Mouse (Mus musculus) intestine, embryonic 15.5 days (tissue): ENCODE results near the gene Hes3. TPM values are rescaled to one million over a fixed set of nuclear protein-coding genes. Genes with fewer than 3 reads are reported as not detected.

Experiments used
- ATAC-seq: fragments of 200-750 bp; cut with Nextera tagmentation; 2 replicates; pipeline ENCODE4 v1.8.0; 2017; ENCODE audit warnings: moderate TSS enrichment, moderate library complexity
- H3K27ac ChIP-seq: fragments of 300-500 bp; sonication (generic); 2 replicates; pipeline ENCODE4 v1.5.1; 2015; ENCODE audit warnings: mild to moderate bottlenecking, inconsistent platforms
- H3K27me3 ChIP-seq: fragments of 300-500 bp; sonication (generic); replicated peaks from 2 replicates; pipeline ENCODE4 v1.6.1; 2015; ENCODE audit warnings: inconsistent platforms
- H3K36me3 ChIP-seq: fragments of 300-500 bp; sonication (generic); 2 replicates; pipeline ENCODE4 v1.6.1; 2015; ENCODE audit warnings: inconsistent platforms
- H3K4me1 ChIP-seq: fragments of 300-500 bp; sonication (generic); replicated peaks from 2 replicates; pipeline ENCODE4 v1.6.1; 2015; ENCODE audit warnings: inconsistent platforms
- H3K4me2 ChIP-seq: fragments of 300-500 bp; sonication (generic); replicated peaks from 2 replicates; pipeline ENCODE4 v1.6.1; 2015; ENCODE audit warnings: mild to moderate bottlenecking, inconsistent platforms
- H3K4me3 ChIP-seq: fragments of 300-500 bp; sonication (generic); replicated peaks from 2 replicates; pipeline ENCODE4 v1.5.1; 2015; ENCODE audit warnings: inconsistent platforms
- H3K9ac ChIP-seq: fragments of 300-500 bp; sonication (generic); 2 replicates; pipeline ENCODE4 v1.6.1; 2015; ENCODE audit warnings: inconsistent platforms
- H3K9me3 ChIP-seq: fragments of 300-500 bp; sonication (generic); 2 replicates; pipeline ENCODE4 v1.6.1; 2016; ENCODE audit warnings: inconsistent platforms
- WGBS: fragments of 180-500 bp; shearing (Covaris S2); methylation state at CpG from one replicate; pipeline ENCODE4 v1.1.7; 2015; 5-methylcytosine and 5-hydroxymethylcytosine counted together
- polyA plus RNA-seq: library from polyadenylated mRNA; unstranded; fragments of >200 nt; fragmentation: Nextera tagmentation; extraction: Ambion mirVana; gene quantifications from 2 replicates; pipeline ENCODE4 v1.2.1, GENCODE M21; 2015

Hes3 gene
- polyA plus RNA-seq, 1 experiment from 2014 or later: not detected

DNA sequence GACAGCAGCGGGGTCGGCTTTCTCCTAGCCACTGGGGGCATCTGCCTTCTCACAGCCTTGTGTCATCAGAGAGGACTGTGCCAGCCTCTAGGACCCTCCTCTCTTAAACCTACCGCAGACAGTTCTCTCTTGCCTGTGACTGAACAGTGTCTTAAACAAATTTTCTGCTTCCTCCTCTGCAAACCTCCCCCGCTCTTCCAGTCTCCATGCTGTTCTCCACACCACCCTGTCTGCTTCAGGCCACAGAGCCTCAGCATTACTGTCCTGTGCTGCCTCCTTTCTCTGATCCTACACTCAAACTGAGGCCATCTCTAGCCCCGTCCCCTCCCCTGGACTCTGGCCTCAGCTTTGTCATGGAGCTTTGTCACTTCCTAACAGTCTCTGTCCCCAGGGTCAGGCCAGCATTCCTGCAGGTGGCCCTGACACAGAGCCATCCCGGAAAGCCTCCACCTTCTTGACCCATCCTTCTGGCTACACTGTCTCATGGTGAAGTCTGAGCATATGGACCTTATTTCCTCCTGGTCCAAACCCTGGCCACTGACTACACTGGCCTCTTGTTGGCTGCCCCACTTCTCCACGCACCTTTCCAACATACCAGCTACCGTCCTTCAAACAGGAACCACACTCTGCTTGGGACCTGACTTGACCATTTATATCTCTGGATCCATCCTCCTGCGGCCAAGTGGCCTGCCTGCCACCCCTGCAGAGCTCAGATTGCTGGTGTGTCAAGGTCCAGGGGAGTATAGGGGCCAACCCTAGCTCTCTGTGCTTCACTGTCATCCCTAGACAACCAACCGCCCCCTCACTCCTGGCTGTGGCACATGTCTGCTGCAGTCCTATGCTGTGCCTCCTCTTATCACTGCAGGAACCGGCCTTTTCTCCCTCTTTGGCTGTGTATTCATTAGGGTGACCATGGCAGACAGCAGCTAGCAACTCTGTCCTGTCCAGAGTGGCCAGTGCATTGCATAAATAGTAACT, 46.6 kb downstream of the Hes3 start:
- H3K4me1 ChIP-seq: no peaks in the 10 kb centered on the region
- 0 out of 2 replicates have a peak, but pooled peaks cover 3% of the 10 kb centered on the region for H3K36me3 ChIP-seq
- H3K27ac ChIP-seq: no peak overlapping the region
- no peaks in the 10 kb centered on the region for H3K9me3 ChIP-seq
- no peak overlapping the region for H3K9ac ChIP-seq
- H3K4me3 ChIP-seq: no peak overlapping the region
- no peak for ATAC-seq
- no peak overlapping the region for H3K4me2 ChIP-seq
- H3K27me3 ChIP-seq: no peaks in the 10 kb centered on the region
- 81% methylated on average over 11 of the region's 11 CpGs for WGBS

DNA sequence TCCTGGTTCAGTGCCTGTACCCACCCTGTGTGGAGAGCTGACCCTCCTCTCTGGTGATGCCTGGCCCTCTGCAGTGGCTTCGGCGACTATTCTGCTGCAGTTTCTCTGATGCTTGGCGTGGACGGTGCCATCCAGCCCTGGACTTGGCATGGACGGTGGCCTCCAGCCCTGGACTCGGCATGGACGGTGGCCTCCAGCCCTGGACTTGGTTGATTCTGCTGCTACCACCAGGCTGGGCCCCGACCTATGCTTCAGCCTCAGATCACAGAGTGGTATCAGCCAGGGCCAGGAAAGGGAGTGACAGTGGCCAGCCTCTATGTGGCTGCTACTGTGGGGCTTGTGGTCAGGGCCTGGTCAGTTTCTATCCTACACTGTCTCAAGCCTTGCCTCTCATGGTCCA, 47.5 kb downstream of the Hes3 start:
- no peak overlapping the region for H3K27ac ChIP-seq
- no peak overlapping the region for H3K9ac ChIP-seq
- H3K4me2 ChIP-seq: no peak overlapping the region
- no peak overlapping the region for H3K4me3 ChIP-seq
- no peaks in the 10 kb centered on the region for H3K4me1 ChIP-seq
- H3K9me3 ChIP-seq: no peaks in the 10 kb centered on the region
- no peaks in the 10 kb centered on the region for H3K27me3 ChIP-seq
- WGBS: 94% methylated on average over 8 of the region's 8 CpGs
- no peaks in the 10 kb centered on the region for H3K36me3 ChIP-seq
- no peak for ATAC-seq

DNA sequence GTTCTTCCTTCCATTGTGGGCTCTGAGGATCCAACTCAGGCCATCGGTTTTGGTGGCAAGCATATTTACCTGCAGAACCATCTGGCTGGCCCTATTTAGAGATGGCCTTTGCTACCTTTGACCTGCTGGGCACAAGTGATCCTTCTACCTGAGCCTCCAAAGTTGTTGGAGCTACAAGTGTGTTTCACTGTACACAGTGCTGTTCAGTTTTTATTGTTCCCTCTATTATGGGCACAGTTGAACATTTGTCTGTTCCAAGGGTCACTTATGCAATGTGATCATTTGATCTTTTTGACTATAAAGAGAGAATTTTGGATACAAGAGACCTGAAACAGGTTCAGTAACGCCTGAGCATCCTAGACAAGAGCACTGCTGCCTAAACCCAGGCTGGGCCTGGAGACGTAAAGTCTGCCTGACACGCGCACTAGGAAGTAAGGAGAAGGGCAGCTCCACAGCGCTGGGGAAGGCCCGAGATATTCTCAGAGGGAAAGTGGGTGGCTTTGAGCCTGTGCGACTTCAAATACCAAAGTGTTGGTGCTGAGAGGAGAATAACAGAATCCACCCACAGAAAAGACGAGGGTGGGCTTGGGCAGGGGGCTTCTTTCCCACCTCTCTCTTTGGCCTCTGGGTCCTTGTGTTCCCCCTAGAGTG, 48.1 kb downstream of the Hes3 start:
- no peak overlapping the region for H3K9ac ChIP-seq
- H3K4me1 ChIP-seq: no peaks in the 10 kb centered on the region
- no peak overlapping the region for H3K4me2 ChIP-seq
- H3K27ac ChIP-seq: no peak overlapping the region
- no peaks in the 10 kb centered on the region for H3K27me3 ChIP-seq
- no peaks in the 10 kb centered on the region for H3K36me3 ChIP-seq
- no peak overlapping the region for H3K4me3 ChIP-seq
- 86% methylated on average over 9 of the region's 9 CpGs for WGBS
- H3K9me3 ChIP-seq: no peaks in the 10 kb centered on the region
- ATAC-seq: no peak

DNA sequence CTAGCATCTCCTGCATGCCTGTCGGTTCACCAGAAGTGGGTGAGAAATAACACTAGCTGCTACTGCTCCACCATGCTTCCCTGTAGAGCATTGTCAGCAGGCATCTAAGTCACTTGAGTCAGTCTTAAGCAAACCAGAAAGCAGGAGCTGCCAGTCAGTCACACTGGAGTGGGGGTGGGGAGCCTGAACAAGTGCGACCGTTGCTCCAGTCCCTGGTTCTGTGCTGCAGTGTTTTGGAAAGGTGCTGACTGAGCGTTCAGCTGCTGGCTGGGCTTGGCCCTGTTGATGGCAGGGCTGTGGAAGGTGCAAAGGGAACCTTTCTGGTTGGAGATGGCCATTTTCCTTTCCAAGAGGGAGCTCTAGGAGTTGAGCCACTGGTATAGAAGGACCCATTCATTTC, 51.5 kb downstream of the Hes3 start:
- H3K36me3 ChIP-seq: no peaks in the 10 kb centered on the region
- no peaks in the 10 kb centered on the region for H3K4me1 ChIP-seq
- no peak overlapping the region for H3K9ac ChIP-seq
- WGBS: 72% methylated on average over 4 of the region's 4 CpGs
- H3K27me3 ChIP-seq: no peaks in the 10 kb centered on the region
- H3K27ac ChIP-seq: no peak overlapping the region
- no peak for ATAC-seq
- no peaks in the 10 kb centered on the region for H3K9me3 ChIP-seq
- no peak overlapping the region for H3K4me2 ChIP-seq
- no peak overlapping the region for H3K4me3 ChIP-seq

Other genes with a start within 250 kb of the Hes3 start
- 11.0 and 12.9 TPM in 2 replicates for gene Plekhg5, start 219.2 kb downstream of the Hes3 start, polyA plus RNA-seq
- gene Tnfrsf25, start 175.7 kb downstream of the Hes3 start, polyA plus RNA-seq: 1.4 and 1.5 TPM in 2 replicates
- gene Espn, start 139.3 kb downstream of the Hes3 start, polyA plus RNA-seq: 29.2 and 30.8 TPM in 2 replicates
- gene Hes2, start 132.8 kb downstream of the Hes3 start, polyA plus RNA-seq: 0.30 and 0.42 TPM in 2 replicates
- gene Acot7, start 113.5 kb downstream of the Hes3 start, polyA plus RNA-seq: 57.8 and 60.0 TPM in 2 replicates
- 7.3 and 8.1 TPM in 2 replicates for gene Gpr153, start 17.4 kb downstream of the Hes3 start, polyA plus RNA-seq
- gene Icmt, start 5.6 kb upstream of the Hes3 start, polyA plus RNA-seq: 17.3 and 17.6 TPM in 2 replicates
- 2.1 and 2.5 TPM in 2 replicates for gene Rnf207, start 27.3 kb upstream of the Hes3 start, polyA plus RNA-seq
- 371 and 424 TPM in 2 replicates for gene Rpl22, start 34.1 kb upstream of the Hes3 start, polyA plus RNA-seq
- 1.9 and 2.8 TPM in 2 replicates for gene Chd5, start 47.0 kb upstream of the Hes3 start, polyA plus RNA-seq
- 1.7 TPM in 2 replicates for gene Nphp4, start 185.0 kb upstream of the Hes3 start, polyA plus RNA-seq
- 3.6 and 3.8 TPM in 2 replicates for gene Kcnab2, start 186.2 kb upstream of the Hes3 start, polyA plus RNA-seq